Mouse (Mus musculus) lung, postnatal 10 days (tissue): ENCODE data around the gene Bmf.

Experiments
- DNase-seq: peaks from one replicate; pipeline ENCODE4 v3.0.0; 2021

The Bmf gene

GRCm38 (mm10) chr2:118543893-118544799 lies 5.3 kb downstream of the Bmf start:
- peak; percentile 89 for DNase-seq

- no peak for DNase-seq
Observed at GRCm38 (mm10) chr2:118542971-118543573, 6.4 kb downstream of the Bmf start.

DNA sequence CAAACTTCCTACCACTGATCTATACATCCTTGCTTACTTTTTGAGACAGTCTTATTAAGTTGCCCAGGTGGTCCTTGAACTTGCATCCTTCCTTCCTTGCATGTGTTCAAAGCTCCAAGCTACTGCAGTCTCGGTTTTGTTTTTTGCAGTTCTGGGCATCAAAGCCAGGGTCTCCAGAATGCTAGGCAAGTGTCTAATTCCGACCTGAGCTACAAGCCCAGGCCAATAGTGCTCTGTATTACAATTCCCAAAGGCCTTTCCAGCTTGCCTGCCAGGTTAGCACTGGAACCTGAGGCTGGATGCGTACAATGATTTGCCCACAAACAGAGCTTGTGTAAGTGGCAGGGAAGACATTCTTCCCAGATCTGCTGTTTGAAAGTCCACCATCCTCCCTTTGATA lies 7.8 kb downstream of the Bmf start:
- DNase-seq, result no peak

- DNase-seq, result peak; percentile 83
Observed at GRCm38 (mm10) chr2:118540691-118541117, 8.8 kb downstream of the Bmf start.

- peak; percentile 78 for DNase-seq
Observed at GRCm38 (mm10) chr2:118539881-118540516, 9.5 kb downstream of the Bmf start.

DNA sequence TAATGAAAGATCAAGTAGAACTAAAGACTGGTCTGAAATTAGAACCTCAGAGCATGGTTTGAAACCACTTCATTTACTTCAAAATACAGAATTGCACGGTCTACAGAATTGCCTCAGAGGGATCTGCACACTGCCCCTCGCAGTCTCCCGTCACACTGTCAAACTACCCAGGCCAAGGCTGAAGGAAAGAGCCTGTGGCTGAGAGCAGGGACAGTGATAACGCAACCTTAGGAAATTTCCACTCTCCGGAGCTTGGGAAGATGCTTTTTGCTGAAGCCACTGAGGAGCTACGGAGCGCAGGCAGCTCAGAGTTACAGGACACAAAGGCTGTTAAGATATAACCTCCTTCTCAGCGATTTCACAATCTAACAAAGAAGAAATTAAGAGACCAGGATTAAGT lies 10.4 kb downstream of the Bmf start:
- DNase-seq, result no peak

GRCm38 (mm10) chr2:118537226-118537625 lies 12.3 kb downstream of the Bmf start:
- DNase-seq, result no peak

GRCm38 (mm10) chr2:118536553-118536952 lies 12.9 kb downstream of the Bmf start:
- DNase-seq, result peak; percentile 74

DNA sequence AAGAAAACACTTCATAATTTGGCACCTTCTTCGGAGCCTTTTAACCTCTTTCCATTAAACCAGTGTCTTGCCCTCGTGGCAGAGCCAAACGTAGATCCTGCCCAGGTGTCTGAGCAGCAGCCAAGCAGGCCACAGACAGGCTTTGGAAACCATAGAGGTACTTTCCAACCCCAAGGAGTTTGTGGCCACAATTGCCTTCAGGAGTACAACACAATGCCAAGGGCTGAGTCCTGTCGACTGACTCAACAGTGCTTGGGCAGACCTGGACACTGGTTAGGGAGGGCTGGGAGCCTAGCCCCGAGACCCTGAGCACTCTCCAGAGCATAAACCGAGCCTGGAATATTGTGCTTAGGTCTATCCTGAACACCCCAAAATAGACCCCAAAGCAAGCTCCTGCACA lies 13.4 kb downstream of the Bmf start:
- DNase-seq, result no peak

DNA sequence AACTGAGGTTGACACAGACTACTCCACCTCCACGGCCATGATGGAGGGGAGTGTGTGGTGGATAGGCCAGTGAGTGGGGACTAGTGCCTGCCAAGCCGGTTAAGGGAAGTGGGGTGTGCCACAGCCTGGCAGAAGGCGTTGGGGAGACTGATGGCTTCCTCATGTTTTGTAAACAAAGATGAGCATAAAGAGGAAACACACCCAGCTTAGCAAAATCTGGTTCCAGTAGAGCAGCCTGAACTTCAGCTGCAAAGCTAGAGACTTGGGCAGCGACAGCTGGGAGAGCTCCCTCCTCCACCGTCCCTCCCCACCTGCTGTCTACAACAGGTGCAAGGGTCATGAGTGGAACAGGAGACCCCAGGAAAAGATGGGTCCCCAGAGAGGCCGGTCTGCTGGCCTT lies 15.5 kb downstream of the Bmf start:
- peak; percentile 77 for DNase-seq

GRCm38 (mm10) chr2:118532855-118533675 lies 16.4 kb downstream of the Bmf start:
- DNase-seq, result peak; percentile 83

- DNase-seq, result peak; percentile 77
Observed at GRCm38 (mm10) chr2:118532401-118532800, 17.1 kb downstream of the Bmf start.

DNA sequence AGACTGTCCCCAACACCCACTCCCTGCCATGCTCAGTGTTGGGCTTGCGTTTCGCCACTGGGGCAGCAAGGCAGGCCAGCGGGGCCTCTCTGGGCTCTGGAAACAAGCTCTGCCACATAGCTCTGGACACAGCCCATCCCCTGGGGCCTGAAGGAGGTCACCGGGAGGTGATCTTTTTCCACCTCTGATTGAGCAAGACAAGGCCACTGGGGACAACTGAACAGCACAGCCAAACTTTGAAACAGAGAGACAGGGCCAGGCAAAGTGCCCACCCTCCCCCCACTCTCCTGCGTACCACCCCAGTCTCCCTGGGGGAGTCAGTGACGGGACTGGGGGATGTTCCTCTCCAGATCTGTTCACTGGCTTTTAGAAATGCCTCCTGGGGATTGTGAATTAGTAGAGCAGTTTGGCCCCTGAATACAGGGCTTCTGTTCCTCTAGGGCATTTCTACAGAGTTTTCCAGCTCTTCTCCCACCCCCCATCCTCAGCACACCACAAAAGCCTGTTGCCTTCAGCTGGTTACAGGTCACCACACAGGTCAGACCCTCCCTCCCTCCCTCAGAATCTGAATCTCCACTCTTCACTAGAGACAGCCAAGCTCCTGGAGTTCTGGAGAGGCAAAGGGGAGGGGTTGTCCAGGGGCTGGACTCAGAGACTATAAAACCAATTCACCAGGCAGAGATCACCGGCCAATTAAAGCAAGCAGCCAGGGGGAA lies 19.9 kb downstream of the Bmf start:
- DNase-seq, result peak; percentile 82

DNA sequence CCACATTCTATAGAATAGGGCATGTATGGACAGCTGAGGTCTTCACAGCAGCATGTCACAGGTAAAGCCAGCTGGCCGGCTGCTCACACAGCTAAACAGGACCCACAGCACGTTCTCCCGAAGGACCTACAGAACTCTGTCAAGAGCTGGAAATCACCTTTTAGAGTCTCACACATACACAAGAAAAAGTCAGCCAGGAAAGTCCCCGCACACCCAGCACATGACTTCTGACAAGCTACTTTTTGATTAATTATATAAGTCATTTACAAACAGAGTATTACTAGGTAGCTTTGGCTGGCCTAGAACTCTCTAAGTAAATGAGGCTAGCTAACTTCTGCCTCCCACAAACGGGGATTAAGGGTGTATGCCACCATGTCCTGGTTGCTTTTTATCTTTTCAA lies 22.9 kb downstream of the Bmf start:
- no peak for DNase-seq

DNA sequence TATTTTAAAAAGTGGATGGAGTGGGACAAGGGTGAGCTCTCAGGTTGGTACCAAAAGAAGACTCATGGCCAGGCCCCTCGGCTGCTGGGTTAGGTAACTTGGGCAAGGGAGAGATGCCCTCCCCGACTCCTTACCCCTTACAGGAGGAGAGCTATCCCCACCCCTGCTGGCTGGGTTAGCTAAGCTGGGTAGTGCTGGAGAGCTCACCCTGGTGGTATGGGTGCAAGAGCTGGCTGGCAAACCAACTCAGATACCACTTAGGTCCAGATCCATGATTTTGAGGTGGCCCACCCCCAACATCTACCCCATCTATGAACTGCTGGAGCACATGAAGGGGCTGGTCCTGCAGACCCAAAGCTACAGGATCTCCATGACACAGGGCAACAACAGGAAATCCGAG lies 24.7 kb downstream of the Bmf start:
- no peak for DNase-seq

- DNase-seq, result no peak
Observed at GRCm38 (mm10) chr2:118523163-118523730, 26.2 kb downstream of the Bmf start.

DNA sequence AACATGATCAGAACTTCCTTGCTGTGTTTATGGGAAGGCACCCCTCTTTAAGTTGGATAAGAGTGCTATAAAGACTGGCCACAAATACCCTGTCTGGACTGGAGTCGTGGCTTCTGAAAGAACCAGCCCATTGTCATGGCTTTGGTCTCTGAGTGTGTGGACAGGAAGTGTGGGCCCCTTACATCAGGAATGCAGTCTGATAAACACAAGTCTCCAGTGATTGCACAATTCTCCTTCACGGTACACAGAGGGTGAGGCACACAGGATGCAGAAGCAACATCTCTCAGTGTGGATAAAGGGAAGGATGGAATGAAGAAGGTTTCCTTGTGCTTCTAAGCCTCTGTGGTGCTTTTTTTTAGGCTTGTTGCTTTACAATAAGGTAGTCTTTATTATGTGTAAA lies 27.2 kb downstream of the Bmf start:
- peak; percentile 55 for DNase-seq

GRCm38 (mm10) chr2:118520042-118520933 lies 29.2 kb downstream of the Bmf start:
- peak; percentile 86 for DNase-seq

GRCm38 (mm10) chr2:118512418-118513377 lies 36.8 kb downstream of the Bmf start:
- DNase-seq, result no peak
